Mouse (Mus musculus): ENCODE measurements at regions not wholly inside any gene's neighbourhood (a gene's known extent, or its start where the extent isn't known, plus 50 kb on each side); places are given as distances from the start of the nearest gene placed in this dataset.
A peak's percentile ranks its signal among the peaks of the same experiment; 100 is the strongest.

GRCm38 (mm10) chr3:136456471-136457117 is 130.7 kb upstream of the Bank1 start:
- DNase-seq, result peak in 1 of 2 experiments; percentile 5
- H3K4me3 ChIP-seq (replicated peaks; ENCODE audit: insufficient read depth, low read depth, low read length), result no peak overlapping the region
- H3K27me3 ChIP-seq (ENCODE audit: control insufficient read depth, insufficient read depth, low read length), result no peaks in the 10 kb centered on the region
- no peak for TF ChIP-seq CTCF (IDR thresholded peaks at IDR 0.05; ENCODE audit: borderline replicate concordance, insufficient read depth, low read depth, low read length)
- no peak for TF ChIP-seq POLR2A (IDR thresholded peaks at IDR 0.05; ENCODE audit: borderline replicate concordance, insufficient read depth, low read length)
- H3K4me1 ChIP-seq (ENCODE audit: control insufficient read depth, insufficient read depth, low read length), result 0 out of 2 replicates have a peak, but pooled peaks cover 2% of the 10 kb centered on the region
- H3K27ac ChIP-seq (ENCODE audit: insufficient read depth, low read length), result no peak overlapping the region
- 36% methylated on average over 10 of the region's 10 CpGs for WGBS

- H3K27me3 ChIP-seq (ENCODE audit: control insufficient read depth, insufficient read depth, low read length), result no peaks in the 10 kb centered on the region
- no peak overlapping the region for H3K27ac ChIP-seq (ENCODE audit: insufficient read depth, low read length)
- 0 out of 2 replicates have a peak, but pooled peaks cover 2% of the 10 kb centered on the region for H3K4me1 ChIP-seq (ENCODE audit: control insufficient read depth, insufficient read depth, low read length)
- no peak for TF ChIP-seq POLR2A (IDR thresholded peaks at IDR 0.05; ENCODE audit: borderline replicate concordance, insufficient read depth, low read length)
- no peak for TF ChIP-seq CTCF (IDR thresholded peaks at IDR 0.05; ENCODE audit: borderline replicate concordance, insufficient read depth, low read depth, low read length)
- WGBS, result 73% methylated on average over 7 of the region's 7 CpGs
- H3K4me3 ChIP-seq (replicated peaks; ENCODE audit: insufficient read depth, low read depth, low read length), result no peak overlapping the region
- no peak for DNase-seq
Measured at GRCm38 (mm10) chr3:136455651-136456470, 130.0 kb upstream of the Bank1 start.

- no peaks in the 10 kb centered on the region for H3K27me3 ChIP-seq (ENCODE audit: control insufficient read depth, insufficient read depth, low read length)
- DNase-seq, result no peak
- H3K27ac ChIP-seq (ENCODE audit: insufficient read depth, low read length), result no peak overlapping the region
- 96% methylated on average over 3 of the region's 3 CpGs for WGBS
- H3K4me1 ChIP-seq (ENCODE audit: control insufficient read depth, insufficient read depth, low read length), result 0 out of 2 replicates have a peak, but pooled peaks cover 2% of the 10 kb centered on the region
- no peak overlapping the region for H3K4me3 ChIP-seq (replicated peaks; ENCODE audit: insufficient read depth, low read depth, low read length)
- TF ChIP-seq CTCF (IDR thresholded peaks at IDR 0.05; ENCODE audit: borderline replicate concordance, insufficient read depth, low read depth, low read length), result no peak
- no peak for TF ChIP-seq POLR2A (IDR thresholded peaks at IDR 0.05; ENCODE audit: borderline replicate concordance, insufficient read depth, low read length)
Measured at GRCm38 (mm10) chr3:136454967-136455366, 129.1 kb upstream of the Bank1 start.

- DNase-seq, result no peak
- H3K4me3 ChIP-seq (replicated peaks; ENCODE audit: insufficient read depth, low read depth, low read length), result no peak overlapping the region
- no peak for TF ChIP-seq POLR2A (IDR thresholded peaks at IDR 0.05; ENCODE audit: borderline replicate concordance, insufficient read depth, low read length)
- no peak for TF ChIP-seq CTCF (IDR thresholded peaks at IDR 0.05; ENCODE audit: borderline replicate concordance, insufficient read depth, low read depth, low read length)
- 68% methylated on average over 9 of the region's 9 CpGs for WGBS
- no peaks in the 10 kb centered on the region for H3K4me1 ChIP-seq (ENCODE audit: control insufficient read depth, insufficient read depth, low read length)
- no peak overlapping the region for H3K27ac ChIP-seq (ENCODE audit: insufficient read depth, low read length)
- no peaks in the 10 kb centered on the region for H3K27me3 ChIP-seq (ENCODE audit: control insufficient read depth, insufficient read depth, low read length)
Measured at GRCm38 (mm10) chr3:136450986-136451774, 125.3 kb upstream of the Bank1 start.

- DNase-seq, result no peak
- 45% methylated on average over 2 of the region's 2 CpGs for WGBS
- Histone ChIP-seq H3K4me1 (ENCODE audit: control insufficient read depth, insufficient read depth, low read length) (no peaks in the 10 kb centered on the region), H3K4me3 (replicated peaks; ENCODE audit: insufficient read depth, low read depth, low read length) (no peak overlapping the region), H3K27ac (ENCODE audit: insufficient read depth, low read length) (no peak overlapping the region), H3K27me3 (ENCODE audit: control insufficient read depth, insufficient read depth, low read length) (no peaks in the 10 kb centered on the region)
- no peak for TF ChIP-seq POLR2A (IDR thresholded peaks at IDR 0.05; ENCODE audit: borderline replicate concordance, insufficient read depth, low read length)
- TF ChIP-seq CTCF (IDR thresholded peaks at IDR 0.05; ENCODE audit: borderline replicate concordance, insufficient read depth, low read depth, low read length), result no peak
Measured at GRCm38 (mm10) chr3:136450361-136450895, 124.6 kb upstream of the Bank1 start.

- no peak for DNase-seq
- H3K4me3 ChIP-seq (replicated peaks; ENCODE audit: insufficient read depth, low read depth, low read length), result no peak overlapping the region
- TF ChIP-seq CTCF (IDR thresholded peaks at IDR 0.05; ENCODE audit: borderline replicate concordance, insufficient read depth, low read depth, low read length), result no peak
- no peak for TF ChIP-seq POLR2A (IDR thresholded peaks at IDR 0.05; ENCODE audit: borderline replicate concordance, insufficient read depth, low read length)
- WGBS, result 45% methylated on average over 4 of the region's 4 CpGs
- H3K27ac ChIP-seq (ENCODE audit: insufficient read depth, low read length), result no peak overlapping the region
- H3K4me1 ChIP-seq (ENCODE audit: control insufficient read depth, insufficient read depth, low read length), result no peaks in the 10 kb centered on the region
- H3K27me3 ChIP-seq (ENCODE audit: control insufficient read depth, insufficient read depth, low read length), result no peaks in the 10 kb centered on the region
Measured at GRCm38 (mm10) chr3:136449364-136449763, 123.5 kb upstream of the Bank1 start.

- no peak for TF ChIP-seq POLR2A (IDR thresholded peaks at IDR 0.05; ENCODE audit: borderline replicate concordance, insufficient read depth, low read length)
- no peak for TF ChIP-seq CTCF (IDR thresholded peaks at IDR 0.05; ENCODE audit: borderline replicate concordance, insufficient read depth, low read depth, low read length)
- WGBS, result 61% methylated on average over 2 of the region's 2 CpGs
- Histone ChIP-seq H3K27ac (ENCODE audit: insufficient read depth, low read length) (no peak overlapping the region), H3K4me1 (ENCODE audit: control insufficient read depth, insufficient read depth, low read length) (no peaks in the 10 kb centered on the region), H3K4me3 (replicated peaks; ENCODE audit: insufficient read depth, low read depth, low read length) (no peak overlapping the region), H3K27me3 (ENCODE audit: control insufficient read depth, insufficient read depth, low read length) (no peaks in the 10 kb centered on the region)
- no peak for DNase-seq
Measured at GRCm38 (mm10) chr3:136444598-136444997, 118.7 kb upstream of the Bank1 start.
